Mouse (Mus musculus): Measurements from ENCODE around the gene Zfp729a.

- TF ChIP-seq POLR2A (IDR thresholded peaks at IDR 0.05; ENCODE audit: low read depth, low read length) (no peak), CTCF (IDR thresholded peaks at IDR 0.05; ENCODE audit: extremely low read depth, insufficient read length, insufficient replicate concordance, low read depth, low read length) (no peak)
These were observed 49.4 kb upstream of the Zfp729a start, which contains the start of gene Zfp738 for GRCm38 (mm10) chr13:67686971-67687370.

Data from small intestine, adult 2 months (tissue).